Mouse (Mus musculus) spleen, adult 12 weeks (tissue): ENCODE results near the gene Itprid2.
A peak's percentile ranks its signal among the peaks of the same experiment; 100 is the strongest.
"Not testable (repeated sequence)": the region's sequence is repeated elsewhere in the genome, so short reads cannot be mapped to it uniquely, and the experiment has no call there.

Experiments used
- DNase-seq: peaks from one replicate; pipeline ENCODE4 v3.0.0; 2022; ENCODE audit warnings: low spot score

The Itprid2 gene

DNA sequence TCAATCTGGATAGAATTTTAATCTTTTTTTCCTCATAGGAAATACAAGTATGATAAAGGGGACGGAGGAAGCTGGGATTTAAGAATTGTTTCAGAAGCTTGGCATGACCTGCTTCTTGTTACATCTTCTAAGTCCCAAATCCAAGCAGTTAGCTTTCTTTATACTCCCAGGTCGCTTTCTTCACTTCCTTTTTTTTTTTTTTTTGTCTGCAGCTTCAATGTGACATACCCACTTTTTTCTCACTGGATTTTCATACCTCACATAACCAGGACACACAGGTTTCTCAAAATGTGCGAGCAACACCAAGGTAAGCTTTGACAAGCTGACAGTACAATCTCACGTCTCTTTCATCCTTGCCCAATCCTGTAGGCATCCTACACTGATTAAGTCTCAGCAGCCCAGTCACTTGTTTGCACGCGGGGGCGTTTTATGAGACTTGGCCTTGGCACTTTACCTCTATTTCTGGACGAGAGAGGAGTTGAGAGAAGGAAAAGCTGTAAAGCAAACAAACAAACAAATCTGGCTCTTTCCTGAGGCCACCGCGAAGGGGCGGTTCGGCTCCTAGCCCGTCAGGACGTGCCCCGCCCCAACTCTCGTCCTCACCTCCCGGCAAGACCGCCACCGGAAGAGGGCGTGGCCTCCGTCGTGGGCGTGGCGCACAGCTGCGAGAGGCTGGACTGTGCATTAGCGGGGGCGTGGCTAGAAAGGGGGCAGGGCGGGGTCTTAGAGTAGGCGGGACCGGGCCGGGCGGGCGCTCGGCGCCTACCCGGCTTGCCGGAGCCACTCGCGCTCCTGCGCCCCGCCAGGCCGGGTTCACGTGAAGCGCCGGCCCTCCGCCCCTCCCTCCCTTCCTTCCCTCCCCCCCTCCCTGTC, at the start of gene Itprid2:
Itprid2 (plus strand) TSS at position 825 of the 873 bp plus-strand sequence.
- peak; percentile 95 for DNase-seq

DNA sequence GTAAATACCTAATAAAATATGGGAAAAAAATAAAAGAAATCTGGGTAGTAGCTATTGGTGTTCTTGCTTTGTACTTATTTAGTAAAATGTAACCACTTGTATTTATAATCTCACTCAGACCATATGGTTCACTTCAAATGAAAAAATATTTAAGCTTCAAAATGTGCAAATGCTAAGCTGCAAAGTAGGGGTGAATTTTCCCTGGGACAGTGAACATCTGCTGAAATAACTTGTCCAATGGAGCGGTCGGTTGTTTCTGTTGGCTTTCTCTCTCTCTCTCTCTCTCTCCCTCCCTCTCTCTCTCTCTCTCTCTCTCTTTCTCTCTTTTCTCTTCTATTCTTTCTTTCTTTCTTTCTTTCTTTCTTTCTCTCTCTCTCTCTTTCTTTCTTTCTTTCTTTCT, 39.0 kb upstream of the Itprid2 start:
- DNase-seq = no peak

DNA sequence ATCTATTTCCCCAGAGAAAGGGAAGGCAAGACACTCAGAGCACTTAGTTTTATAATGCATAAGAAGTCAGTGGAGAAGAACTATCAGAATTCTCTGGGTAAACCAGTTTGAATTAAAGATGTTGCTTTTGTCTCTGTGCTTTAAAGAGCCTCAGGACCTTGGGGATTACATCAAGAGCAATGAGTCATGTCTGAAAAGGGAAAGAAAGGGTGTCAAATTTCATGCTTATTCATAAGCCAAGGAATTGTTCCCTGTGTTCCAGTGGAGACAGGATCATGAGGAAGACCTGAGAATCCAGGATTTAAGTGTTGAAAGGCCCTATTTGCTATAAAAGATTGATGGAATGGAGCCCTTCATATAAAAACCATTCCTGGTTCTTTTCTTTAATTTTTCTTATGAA, 38.1 kb upstream of the Itprid2 start:
- no peak for DNase-seq

DNA sequence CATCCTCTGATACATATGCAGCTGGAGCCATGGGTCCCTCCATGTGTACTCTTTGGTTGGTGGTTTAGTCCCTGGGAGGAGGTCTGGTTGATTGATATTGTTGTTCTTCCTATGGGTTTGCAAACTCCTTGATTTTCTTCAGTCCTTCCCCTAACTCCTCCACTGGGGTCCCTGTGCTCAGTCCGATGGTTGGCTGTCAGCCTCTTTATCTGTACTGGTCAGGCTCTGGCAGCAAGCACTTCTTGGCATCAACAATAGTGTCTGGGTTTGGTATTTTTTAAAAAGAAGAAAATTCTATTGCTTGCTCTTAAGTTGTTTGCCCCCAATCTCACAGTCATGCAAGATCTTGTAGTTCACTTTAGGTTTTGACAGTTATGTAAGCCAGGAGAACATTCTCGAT, 34.0 kb upstream of the Itprid2 start:
- not testable (repeated sequence) for DNase-seq

DNA sequence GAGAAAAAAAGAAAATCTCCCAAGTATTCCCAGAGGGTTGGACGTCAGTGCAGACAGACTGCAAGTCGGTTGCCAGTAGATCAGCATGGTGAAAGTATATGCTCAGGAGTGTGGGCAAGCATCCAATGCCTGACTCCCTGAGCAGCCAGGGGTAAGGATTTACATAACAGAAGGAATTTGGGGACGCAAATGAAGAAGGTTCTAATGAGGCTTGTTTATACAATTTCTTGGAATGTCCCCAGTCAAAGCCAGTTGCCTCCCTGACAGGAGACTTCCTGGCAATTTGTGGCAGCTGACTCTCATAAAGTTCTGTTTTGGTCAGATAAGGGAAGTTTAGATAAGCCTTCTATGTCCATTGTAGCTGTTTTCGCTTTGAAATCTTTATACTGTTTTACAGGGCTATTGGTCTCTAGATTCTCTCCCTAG, 33.4 kb upstream of the Itprid2 start:
- no peak for DNase-seq

DNA sequence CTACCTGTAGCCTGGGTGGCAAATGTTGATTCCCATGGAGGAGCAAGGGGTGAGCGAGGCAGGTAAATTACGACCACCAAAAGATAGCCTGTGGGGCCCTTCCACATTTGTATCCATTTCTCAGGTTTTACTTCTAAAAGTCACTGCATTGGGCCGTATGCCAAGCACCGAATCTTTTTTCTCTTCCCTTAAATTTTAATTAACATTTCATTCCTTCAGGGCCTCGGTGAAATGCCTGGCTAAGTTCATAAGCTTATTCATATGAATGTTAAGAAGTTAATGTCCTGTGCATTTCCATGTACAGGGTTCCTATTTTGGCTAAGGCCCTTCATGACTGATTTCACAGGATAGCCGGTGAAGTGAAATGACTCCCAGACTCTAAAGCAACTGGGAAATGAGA, 32.8 kb upstream of the Itprid2 start:
- no peak for DNase-seq

DNA sequence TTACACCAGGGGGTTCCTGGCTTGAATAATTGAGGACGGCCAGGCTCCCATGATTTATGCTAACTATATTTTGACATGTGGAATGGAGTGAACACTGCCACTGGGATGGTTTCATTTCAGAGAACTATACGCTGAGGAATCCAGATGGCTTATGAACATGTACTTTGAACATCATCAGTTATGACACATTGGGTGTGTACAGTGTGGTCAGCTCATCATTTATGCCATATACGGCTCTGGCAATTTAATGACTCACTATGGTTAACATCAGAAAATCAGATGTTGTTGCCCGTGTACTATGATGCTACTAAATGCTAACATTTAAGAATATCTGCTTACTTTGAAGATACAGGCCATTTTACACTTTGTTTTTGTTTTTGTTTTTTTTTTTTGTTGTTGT, 31.8 kb upstream of the Itprid2 start:
- DNase-seq = no peak

DNA sequence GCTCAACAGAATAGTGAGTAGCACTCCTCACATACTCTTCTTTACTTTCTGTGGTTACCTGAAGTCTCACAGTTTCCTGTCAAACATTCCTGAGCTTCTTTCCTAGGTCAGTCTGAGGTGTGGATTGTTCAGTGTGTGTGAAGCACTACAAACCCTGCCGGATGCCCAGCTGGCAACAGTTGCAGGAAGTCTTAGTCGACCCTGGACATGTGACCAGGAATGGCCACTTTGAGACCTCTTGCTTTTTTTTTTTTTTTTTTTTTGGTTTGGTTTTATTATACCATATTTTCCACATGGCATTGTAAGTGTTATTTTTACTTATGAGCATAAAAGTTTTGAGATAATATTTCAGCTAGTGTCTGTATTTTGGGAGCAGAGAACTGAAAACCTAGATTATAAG, 29.1 kb upstream of the Itprid2 start:
- no peak for DNase-seq

DNA sequence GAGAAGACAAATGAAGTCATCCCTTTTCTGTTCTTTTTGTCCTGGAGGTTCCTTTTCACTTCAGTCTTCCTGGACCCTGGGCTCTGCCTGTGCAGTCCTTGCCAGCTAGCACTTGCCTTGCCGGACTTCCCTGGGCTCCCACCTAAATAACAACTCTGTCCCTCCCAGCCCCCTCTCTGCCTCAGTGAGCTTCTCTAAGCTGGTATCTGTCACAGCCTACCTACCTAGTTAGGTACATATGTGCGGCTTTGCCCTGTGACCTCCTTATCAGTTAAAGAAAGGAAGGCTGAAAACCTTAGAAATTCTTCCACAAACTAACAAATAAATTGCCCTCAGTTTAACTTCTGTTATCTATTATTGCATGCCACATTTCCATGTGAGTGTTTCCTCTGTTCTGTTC, 28.0 kb upstream of the Itprid2 start:
- DNase-seq = no peak

DNA sequence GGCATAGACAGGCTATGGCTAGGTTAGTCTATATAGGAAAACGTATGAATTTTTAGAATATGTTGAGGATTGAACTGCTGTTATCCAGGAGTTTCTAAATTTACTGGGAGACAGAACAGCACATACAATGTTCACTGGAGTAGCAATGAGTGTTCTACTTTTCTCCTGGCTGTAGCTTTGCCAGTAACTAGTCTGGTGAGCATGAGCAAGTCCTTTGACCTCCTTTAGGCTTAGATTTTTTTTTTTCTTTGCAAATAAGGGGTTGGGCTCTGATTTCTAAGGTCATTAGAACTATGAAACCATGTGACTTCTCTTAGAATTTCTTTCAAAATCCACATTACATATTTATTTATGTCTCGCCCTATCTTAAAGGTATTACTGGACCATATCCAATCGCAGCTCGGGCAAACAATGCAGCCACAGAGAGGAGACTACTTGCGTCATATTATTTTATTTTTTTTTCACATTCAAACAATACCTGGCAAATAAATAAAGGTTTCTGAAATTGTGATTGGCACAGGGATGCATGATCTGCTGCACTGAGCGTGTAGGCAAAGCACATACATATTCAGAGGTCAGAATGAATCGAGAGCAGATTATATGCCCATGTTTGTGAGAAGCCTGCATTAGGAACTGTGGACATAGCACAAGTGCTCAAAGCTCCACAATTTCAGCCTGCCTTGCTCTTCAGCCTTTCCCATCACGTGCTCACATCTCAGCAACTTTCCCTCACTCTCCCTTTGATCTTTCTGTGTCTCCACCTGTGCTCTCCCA, 26.7 kb upstream of the Itprid2 start:
- DNase-seq = no peak

DNA sequence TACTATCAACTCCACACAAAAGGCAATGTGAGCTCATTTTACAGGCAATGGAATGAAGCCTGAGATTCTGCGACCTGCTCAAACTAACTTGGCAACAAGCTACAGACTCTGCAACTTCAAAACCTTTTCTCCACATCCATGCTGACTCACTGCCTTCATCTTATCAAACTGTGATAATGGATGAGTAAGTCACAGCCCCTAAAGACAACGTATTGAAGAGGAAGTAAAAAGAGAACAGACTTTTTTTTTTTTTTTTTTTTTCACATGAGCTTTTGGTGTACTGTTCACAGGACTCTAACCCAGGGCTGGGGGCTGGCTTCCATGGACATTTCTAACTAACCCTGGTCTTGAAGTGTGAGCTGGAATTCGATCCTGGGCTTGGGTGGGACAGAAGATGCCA, 24.3 kb upstream of the Itprid2 start:
- no peak for DNase-seq

DNA sequence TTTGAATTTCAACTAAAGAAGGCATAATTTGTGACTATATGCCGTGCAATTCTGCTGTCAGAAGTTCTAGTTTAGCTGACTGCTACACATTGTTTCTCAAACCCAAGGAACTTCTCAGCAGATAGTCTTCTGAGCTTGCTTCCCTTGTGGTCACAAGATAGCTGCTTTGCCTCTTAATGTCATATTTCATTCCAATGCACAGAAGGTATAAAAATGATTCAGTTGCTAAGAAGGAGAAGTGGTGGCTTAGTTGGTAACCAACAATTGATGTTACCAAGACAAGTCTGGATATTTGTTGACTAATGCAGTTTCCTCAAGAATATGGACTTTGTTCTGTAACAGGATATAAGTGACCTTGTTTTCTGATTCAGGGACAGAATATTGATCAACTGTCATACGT, 17.0 kb upstream of the Itprid2 start:
- DNase-seq = no peak

DNA sequence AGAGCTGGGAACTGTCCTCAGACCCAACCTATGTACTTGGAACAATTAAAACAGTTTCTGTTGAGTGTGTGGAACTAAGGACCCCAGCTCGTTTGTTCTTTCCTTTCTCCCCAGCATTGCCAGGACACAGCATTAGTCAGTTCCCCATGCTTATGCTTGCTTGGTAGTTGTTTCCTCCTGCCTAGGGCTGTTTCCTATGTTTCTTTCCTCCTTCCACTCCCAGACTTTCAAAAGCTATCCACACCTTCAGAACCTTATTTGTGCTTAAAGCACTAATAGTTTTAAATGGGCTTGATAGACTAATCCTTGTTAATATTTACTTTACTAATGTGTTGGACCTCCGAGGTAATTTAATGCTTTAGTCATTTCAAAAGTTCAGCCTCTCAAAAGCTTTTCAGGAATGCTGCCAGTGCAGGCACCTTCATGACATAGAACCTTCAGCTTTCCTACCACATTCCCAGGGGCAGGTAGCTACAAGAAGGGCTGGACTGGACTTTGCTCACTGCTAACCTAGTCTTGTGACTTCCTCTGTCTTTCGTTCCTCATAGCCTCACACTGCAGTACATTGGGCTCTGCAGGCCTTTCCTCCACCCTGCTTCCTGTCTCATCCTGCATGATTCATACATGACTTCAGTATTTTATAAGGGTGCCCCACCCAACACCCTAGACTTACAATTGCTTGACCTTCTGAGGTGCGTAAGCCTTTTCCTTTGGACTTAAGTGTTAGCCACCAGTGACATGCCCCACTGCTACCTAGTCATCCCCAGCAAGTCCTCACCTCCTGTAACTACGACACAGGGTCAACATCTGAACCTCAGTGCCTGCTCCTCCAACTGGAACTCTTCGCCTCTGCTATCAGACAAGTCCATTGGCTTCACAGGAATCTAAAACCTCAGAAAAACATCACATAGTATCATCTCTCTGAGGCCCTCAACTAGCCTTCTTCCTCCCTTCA, 16.3 kb upstream of the Itprid2 start:
- DNase-seq = no peak

DNA sequence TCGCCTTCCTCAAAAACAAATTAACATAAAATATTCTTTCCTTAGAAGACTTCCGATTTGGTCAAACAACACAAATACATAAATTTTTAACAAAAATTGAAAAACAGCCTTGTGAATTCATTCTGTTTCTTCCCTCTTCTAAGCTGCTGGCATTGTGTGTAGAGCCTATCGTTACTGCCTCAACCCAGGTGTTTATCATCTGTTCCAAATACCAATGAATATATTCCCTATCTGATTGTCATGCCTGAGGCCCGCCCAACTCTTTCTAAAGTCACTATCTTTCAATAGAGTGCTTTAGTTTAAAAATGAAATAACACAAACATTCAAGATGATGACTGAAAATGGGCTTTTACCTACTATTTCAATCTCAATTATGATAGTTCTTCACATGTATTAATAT, 11.9 kb upstream of the Itprid2 start:
- no peak for DNase-seq

DNA sequence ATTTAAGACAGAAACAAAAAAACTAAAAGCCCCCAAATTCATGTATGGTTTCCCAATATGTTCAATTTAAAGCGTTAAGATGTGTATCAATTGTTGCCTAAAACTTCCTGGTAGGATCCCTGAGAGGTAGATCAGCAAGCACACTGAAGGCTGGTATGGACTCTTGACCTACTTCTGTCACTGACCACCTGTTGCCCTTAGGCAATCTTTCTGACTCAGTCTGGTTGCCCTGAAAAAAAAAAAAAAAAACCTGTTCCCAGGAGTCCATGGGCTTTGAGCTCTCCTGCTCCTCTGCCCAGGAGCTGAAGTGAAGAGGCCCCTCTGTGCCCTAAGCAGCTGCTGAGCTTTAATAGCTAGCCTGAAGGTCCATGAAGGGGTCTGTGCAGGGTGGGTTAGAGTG, 7.5 kb upstream of the Itprid2 start:
- no peak for DNase-seq

DNA sequence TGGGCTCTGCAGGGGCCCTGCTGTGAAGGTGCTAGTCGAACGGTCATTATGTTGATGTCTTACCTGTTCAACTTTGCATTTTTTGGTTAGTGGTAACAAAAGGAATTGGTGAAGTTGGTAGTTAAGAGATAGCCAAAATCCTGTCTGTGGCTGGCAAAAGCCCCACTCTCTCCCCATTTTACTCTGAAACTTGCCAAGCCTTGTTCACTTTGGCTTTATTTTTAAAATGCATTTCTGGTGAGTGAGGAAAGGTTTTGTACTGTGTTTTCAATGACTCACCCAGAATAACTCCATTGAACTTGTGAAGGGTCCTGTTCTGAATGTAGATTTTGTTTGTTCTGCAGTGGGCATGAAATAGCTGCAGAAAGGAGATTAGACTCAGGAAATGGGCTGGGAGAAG, 4.9 kb upstream of the Itprid2 start:
- DNase-seq = no peak

DNA sequence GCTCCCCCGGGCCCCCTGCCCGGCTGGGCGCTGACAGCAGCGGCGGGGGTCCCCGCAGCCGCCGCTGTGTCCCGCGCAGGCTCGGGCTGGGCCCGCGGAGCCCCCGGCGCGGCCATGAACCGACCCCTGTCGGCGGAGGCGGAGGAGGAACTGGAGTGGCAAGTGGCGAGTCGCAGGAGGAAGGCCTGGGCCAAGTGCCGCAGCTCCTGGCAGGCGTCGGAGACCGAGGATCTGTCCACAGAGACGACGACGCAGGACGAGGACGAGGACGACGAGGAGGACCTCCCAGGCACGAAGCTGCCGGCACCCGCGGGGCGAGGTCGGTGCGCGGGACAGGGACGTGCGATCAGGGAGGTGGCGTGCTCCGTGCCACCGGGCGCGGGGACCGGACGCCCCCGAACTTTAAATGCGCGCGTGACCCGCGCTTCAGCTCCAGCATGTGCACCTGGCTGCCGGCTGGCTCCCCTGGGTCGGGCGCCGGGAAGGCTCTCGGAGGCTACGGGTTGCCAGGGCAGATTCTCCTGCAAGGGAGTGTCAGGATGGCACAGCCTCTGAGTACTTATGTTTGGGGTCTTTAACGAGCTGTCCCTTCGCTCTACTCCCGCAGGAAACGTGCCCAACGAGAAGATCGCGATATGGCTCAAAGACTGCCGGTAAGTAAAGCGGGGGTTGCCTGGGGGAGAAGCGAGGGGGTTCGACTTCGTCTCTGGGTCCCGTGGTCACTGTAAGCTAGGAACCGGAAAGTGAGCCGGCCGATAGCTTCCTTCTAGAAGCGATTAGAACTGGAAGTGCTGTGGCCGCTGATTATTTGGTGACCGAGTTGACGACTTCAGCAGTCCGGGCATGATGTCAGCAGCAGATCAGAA, 507 bp downstream of the Itprid2 start:
- DNase-seq = peak; percentile 51

DNA sequence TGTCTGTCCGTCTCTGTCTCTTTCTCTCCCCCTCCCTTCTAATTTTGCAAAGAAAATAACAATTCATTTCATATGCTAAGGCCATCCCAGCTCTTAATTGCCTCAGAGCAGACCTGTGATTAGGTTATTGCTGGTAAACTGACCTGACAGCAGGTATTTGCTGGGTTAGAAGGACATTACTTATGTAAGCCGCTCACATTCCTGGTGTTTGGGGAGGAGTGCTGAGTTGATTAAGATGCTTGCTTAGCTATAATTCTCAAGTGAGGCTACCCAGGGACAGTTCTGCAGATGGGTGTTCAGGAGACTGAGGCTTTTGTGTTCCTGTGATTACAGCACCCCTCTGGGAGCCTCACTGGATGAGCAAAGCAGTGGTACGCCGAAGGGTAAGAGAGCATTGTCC, 3.8 kb downstream of the Itprid2 start:
- DNase-seq = no peak

DNA sequence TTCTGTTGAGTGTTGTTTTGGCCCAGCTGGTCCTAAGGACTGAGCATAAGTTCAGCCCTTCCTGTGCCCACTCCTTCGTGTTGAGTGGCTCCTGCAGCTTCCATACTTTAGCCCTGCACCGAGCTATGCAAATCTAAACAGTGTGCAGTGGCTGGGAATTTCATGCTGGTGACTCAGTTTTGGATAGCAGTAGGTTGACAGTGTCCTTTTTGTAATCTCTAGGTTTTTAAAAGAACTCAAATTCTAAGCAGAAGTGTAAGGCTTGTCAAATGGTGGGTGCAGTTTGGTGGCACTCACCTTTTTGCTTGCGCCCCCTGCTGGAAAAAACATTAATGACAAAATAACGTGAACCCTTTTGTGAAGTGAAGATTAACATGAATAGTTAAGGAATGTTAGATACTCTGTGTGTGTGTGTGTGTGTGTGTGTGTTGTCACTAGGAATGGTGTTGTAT, 11.1 kb downstream of the Itprid2 start:
- DNase-seq = peak; percentile 23

DNA sequence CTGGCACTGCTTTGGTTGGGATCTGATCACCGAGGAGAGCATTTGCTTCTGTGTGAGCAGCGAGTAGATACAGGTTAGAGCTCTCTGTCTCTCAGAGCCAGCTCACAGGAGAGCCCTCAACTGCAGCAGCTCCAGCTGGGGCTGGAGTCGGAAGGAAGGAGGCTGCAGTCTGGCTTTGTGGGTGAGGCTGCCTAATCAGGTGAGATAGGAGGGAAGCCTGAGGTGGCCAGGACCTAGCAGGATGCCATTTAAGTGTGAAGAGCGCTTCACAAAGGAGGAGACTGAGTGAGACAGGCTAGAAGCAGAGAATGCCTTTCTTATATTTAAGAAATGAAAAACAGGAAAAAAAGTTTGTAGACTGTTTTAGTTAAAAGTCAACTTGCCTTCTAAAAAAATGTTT, 11.9 kb downstream of the Itprid2 start:
- DNase-seq = no peak

DNA sequence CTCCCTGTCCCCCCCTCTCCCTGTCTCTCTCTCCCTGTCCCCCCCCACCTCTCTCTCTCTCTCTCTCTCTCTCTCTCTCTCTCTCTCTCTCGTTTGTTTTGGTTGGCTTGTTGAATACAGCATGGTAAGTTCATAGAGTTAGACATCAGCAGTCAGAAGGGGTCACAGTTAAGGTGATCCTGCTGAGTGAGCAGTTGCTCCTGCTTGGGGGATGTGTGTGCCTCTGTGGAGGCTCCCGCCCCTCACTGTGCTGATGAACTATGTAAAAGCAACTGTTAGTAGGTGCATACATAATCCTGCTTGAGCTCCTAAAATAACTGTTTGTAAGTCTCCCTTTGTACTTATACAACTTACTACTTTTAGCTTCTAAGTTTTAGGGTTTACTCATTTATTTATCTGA, 12.6 kb downstream of the Itprid2 start:
- DNase-seq = no peak
